Mouse (Mus musculus) olfactory bulb, adult 2 months (tissue): ENCODE measurements around the gene Nktr.

ENCODE experiments used
- CTCF ChIP-seq: fragments of 200-500 bp; IDR thresholded peaks from 2 replicates; pipeline ENCODE4 v1.5.1; 2012; ENCODE audit warnings: low read depth, mild to moderate bottlenecking, low read length, moderate library complexity; ENCODE audit not compliant: insufficient read depth
- POLR2A ChIP-seq: fragments of 200-500 bp; IDR thresholded peaks from 2 replicates; pipeline ENCODE4 v1.6.1; 2012; ENCODE audit warnings: mild to moderate bottlenecking, low read depth, low read length, moderate library complexity; ENCODE audit not compliant: insufficient read depth

DNA sequence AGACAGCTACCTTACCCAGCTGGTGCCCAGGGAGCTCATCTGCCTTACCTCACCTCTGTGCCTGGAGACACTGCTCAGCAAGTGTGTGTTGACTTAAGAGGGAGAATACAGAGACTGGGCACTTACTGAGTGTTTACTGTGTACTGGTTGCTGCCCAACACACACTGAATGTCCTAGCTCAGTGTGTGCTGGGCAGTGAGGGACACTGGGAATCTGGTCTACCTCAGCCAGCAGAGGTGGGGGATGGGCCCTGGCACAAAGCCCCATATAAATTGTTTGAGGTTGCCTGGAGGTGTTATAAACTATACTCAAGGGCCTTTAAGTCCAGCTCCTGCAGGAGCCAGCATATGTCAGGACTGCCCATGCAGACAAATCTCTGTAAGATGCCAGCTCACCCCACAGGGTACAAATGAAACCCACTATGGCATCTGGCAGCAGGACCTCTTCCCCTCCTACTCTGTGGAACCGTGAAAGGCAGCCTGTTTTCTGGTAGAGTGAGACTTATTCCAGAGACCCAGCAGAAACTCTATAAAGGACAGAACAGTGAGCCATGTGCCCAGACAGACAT is 76.1 kb downstream of the Nktr start:
- no peak for TF ChIP-seq POLR2A
- no peak for TF ChIP-seq CTCF
